Mouse (Mus musculus): ENCODE results near the gene Il13ra1.

Gene Il13ra1

GRCm38 (mm10) chrX:36111622-36112421 lies at the start of gene Il13ra1:
Gene Il13ra1, plus strand, starts transcription at chrX:36112110.
- in situ Hi-C loops (cut with MboI; ENCODE audit: low sequenced_read_pairs), result no loop called here

- in situ Hi-C loops (cut with MboI; ENCODE audit: low sequenced_read_pairs), result no loop called here
Measured at GRCm38 (mm10) chrX:36073997-36074396, 37.9 kb upstream of the Il13ra1 start.

- in situ Hi-C loops (cut with MboI; ENCODE audit: low sequenced_read_pairs), result no loop called here
Measured at GRCm38 (mm10) chrX:36077164-36077563, 34.7 kb upstream of the Il13ra1 start.

GRCm38 (mm10) chrX:36082917-36083316 lies 29.0 kb upstream of the Il13ra1 start:
- in situ Hi-C loops (cut with MboI; ENCODE audit: low sequenced_read_pairs), result no loop called here

- in situ Hi-C loops (cut with MboI; ENCODE audit: low sequenced_read_pairs), result no loop called here
Measured at GRCm38 (mm10) chrX:36088464-36089256, 23.2 kb upstream of the Il13ra1 start.

- in situ Hi-C loops (cut with MboI; ENCODE audit: low sequenced_read_pairs), result no loop called here
Measured at GRCm38 (mm10) chrX:36100883-36101282, 11.0 kb upstream of the Il13ra1 start.

GRCm38 (mm10) chrX:36101318-36101717 lies 10.6 kb upstream of the Il13ra1 start:
- in situ Hi-C loops (cut with MboI; ENCODE audit: low sequenced_read_pairs), result no loop called here

- in situ Hi-C loops (cut with MboI; ENCODE audit: low sequenced_read_pairs), result no loop called here
Measured at GRCm38 (mm10) chrX:36108601-36109000, 3.3 kb upstream of the Il13ra1 start.

- in situ Hi-C loops (cut with MboI; ENCODE audit: low sequenced_read_pairs), result no loop called here
Measured at GRCm38 (mm10) chrX:36112422-36112750, 476 bp downstream of the Il13ra1 start.

GRCm38 (mm10) chrX:36115171-36115570 lies 3.3 kb downstream of the Il13ra1 start:
- in situ Hi-C loops (cut with MboI; ENCODE audit: low sequenced_read_pairs), result no loop called here

- in situ Hi-C loops (cut with MboI; ENCODE audit: low sequenced_read_pairs), result no loop called here
Measured at GRCm38 (mm10) chrX:36129037-36129770, 17.3 kb downstream of the Il13ra1 start.

- in situ Hi-C loops (cut with MboI; ENCODE audit: low sequenced_read_pairs), result no loop called here
Measured at GRCm38 (mm10) chrX:36129771-36130108, 17.8 kb downstream of the Il13ra1 start.

GRCm38 (mm10) chrX:36136346-36136745 lies 24.4 kb downstream of the Il13ra1 start:
- in situ Hi-C loops (cut with MboI; ENCODE audit: low sequenced_read_pairs), result no loop called here

- in situ Hi-C loops (cut with MboI; ENCODE audit: low sequenced_read_pairs), result no loop called here
Measured at GRCm38 (mm10) chrX:36141994-36142639, 30.2 kb downstream of the Il13ra1 start.

- in situ Hi-C loops (cut with MboI; ENCODE audit: low sequenced_read_pairs), result no loop called here
Measured at GRCm38 (mm10) chrX:36146746-36147145, 34.8 kb downstream of the Il13ra1 start.

- in situ Hi-C loops (cut with MboI; ENCODE audit: low sequenced_read_pairs), result no loop called here
Measured at GRCm38 (mm10) chrX:36150100-36150499, 38.2 kb downstream of the Il13ra1 start.

- in situ Hi-C loops (cut with MboI; ENCODE audit: low sequenced_read_pairs), result no loop called here
Measured at GRCm38 (mm10) chrX:36156677-36157076, 44.8 kb downstream of the Il13ra1 start.

GRCm38 (mm10) chrX:36161567-36161966 lies 49.7 kb downstream of the Il13ra1 start:
- in situ Hi-C loops (cut with MboI; ENCODE audit: low sequenced_read_pairs), result no loop called here

GRCm38 (mm10) chrX:36183625-36184024 lies 71.7 kb downstream of the Il13ra1 start:
- in situ Hi-C loops (cut with MboI; ENCODE audit: low sequenced_read_pairs), result loop anchor here (25.0 kb wide), 1 partner anchor 346 kb away; no protein-coding TSS in a partner anchor

GRCm38 (mm10) chrX:36186036-36186435 lies 74.1 kb downstream of the Il13ra1 start:
- in situ Hi-C loops (cut with MboI; ENCODE audit: low sequenced_read_pairs), result loop anchor here (25.0 kb wide), 1 partner anchor 349 kb away; no protein-coding TSS in a partner anchor

GRCm38 (mm10) chrX:36186443-36186842 lies 74.5 kb downstream of the Il13ra1 start:
- in situ Hi-C loops (cut with MboI; ENCODE audit: low sequenced_read_pairs), result loop anchor here (25.0 kb wide), 1 partner anchor 349 kb away; no protein-coding TSS in a partner anchor

Data from CH12F3 (cell line).